Mouse (Mus musculus): ENCODE results near the gene Proca1. TPM values are rescaled to one million over a fixed set of nuclear protein-coding genes. Genes with fewer than 3 reads are reported as not detected.
A peak's percentile ranks its signal among the peaks of the same experiment; 100 is the strongest.

Proca1 gene
- polyA plus RNA-seq (2015; fragmentation: Nextera tagmentation; extraction: Ambion mirVana), result 1.3 and 1.6 TPM in 2 replicates

DNA sequence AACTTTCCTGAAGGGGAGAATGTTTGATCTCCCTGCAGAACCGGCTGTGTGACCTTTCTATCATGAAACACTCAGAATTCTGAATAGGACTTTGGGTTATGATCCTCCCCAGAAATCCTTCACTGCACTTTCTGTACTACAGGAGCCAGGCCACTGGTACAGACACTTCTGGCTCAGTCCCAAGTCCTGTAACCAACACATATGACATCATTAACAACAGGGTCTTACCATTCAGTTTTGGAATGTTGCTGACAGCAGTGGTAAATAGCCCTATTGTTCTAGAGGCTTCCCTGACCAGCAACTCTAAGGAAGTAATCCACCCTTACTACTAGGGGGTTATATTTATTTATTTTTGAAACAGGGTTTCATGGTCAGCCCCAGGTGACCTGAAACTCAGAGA lies at the start of gene Proca1:
Gene Proca1, plus strand, starts transcription at position 280 of the 400 bp plus-strand sequence.
- WGBS, result 81% methylated on average over 1 of the region's 1 CpGs
- no peaks in the 10 kb centered on the region for H3K27me3 ChIP-seq
- no peak within 1 kb of the TSS for H3K9ac ChIP-seq
- no peak within 1 kb of the TSS for H3K27ac ChIP-seq
- H3K4me1 ChIP-seq, result peaks cover 23% of the 10 kb centered on the region
- no peak within 1 kb of the TSS for H3K4me3 ChIP-seq
- no peak for ATAC-seq
- peak within 1 kb of the TSS; percentile 55; the same call in 1 of the 2 replicates for H3K4me2 ChIP-seq
- peaks cover 33% of the 10 kb centered on the region for H3K36me3 ChIP-seq (ENCODE audit: poor library complexity, severe bottlenecking)
- no peaks in the 10 kb centered on the region for H3K9me3 ChIP-seq (replicated peaks)

DNA sequence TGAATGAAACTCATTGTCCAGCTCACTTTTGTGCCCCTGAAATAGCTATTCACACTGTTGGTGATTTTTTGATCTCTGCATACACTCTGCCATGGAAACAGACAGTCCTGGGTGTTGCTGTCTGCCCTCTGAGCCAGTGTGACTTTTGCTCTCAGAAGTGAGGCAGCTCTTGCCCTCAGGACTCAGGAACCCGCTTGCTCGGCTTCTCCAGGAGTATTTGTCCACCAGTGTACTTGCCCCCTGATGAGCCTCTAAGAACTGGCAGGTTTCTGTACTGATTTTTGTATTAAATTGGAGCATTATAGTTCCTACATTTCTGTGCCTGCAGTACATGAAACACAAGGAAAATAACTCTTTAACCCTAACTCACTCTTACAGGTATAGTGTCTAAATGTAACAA lies 49.7 kb upstream of the Proca1 start:
- no peak for ATAC-seq
- 86% methylated on average over 2 of the region's 2 CpGs for WGBS
- Histone ChIP-seq H3K27me3 (no peaks in the 10 kb centered on the region), H3K9ac (no peak overlapping the region), H3K9me3 (replicated peaks) (no peaks in the 10 kb centered on the region), H3K36me3 (ENCODE audit: poor library complexity, severe bottlenecking) (peaks cover 55% of the 10 kb centered on the region), H3K4me3 (no peak overlapping the region), H3K4me2 (no peak overlapping the region), H3K27ac (no peak overlapping the region), H3K4me1 (no peaks in the 10 kb centered on the region)

DNA sequence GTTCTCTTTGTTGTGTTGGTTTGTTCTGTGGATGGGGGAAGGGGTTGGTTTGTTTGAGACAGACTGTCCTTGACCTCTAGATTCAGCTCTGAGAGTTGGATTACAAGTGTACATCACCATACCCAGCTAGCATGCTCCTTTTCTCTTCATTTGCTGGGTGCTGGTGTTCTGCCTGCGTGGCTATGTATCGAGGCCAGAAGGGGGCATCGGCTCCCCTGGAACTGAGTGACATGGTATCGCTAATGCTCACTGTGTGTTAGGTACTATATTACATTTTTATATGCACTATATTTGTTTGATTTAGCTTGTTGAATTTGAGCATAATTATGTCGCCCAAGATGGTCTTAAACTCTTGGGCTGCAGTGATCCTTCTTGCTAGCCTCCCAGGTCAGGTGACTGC lies 47.0 kb upstream of the Proca1 start:
- no peak overlapping the region for H3K27ac ChIP-seq
- H3K4me1 ChIP-seq, result no peaks in the 10 kb centered on the region
- H3K27me3 ChIP-seq, result no peaks in the 10 kb centered on the region
- H3K4me3 ChIP-seq, result no peak overlapping the region
- H3K9me3 ChIP-seq (replicated peaks), result no peaks in the 10 kb centered on the region
- 87% methylated on average over 5 of the region's 5 CpGs for WGBS
- H3K36me3 ChIP-seq (ENCODE audit: poor library complexity, severe bottlenecking), result peaks cover 76% of the 10 kb centered on the region
- H3K4me2 ChIP-seq, result no peak overlapping the region
- ATAC-seq, result no peak
- no peak overlapping the region for H3K9ac ChIP-seq

DNA sequence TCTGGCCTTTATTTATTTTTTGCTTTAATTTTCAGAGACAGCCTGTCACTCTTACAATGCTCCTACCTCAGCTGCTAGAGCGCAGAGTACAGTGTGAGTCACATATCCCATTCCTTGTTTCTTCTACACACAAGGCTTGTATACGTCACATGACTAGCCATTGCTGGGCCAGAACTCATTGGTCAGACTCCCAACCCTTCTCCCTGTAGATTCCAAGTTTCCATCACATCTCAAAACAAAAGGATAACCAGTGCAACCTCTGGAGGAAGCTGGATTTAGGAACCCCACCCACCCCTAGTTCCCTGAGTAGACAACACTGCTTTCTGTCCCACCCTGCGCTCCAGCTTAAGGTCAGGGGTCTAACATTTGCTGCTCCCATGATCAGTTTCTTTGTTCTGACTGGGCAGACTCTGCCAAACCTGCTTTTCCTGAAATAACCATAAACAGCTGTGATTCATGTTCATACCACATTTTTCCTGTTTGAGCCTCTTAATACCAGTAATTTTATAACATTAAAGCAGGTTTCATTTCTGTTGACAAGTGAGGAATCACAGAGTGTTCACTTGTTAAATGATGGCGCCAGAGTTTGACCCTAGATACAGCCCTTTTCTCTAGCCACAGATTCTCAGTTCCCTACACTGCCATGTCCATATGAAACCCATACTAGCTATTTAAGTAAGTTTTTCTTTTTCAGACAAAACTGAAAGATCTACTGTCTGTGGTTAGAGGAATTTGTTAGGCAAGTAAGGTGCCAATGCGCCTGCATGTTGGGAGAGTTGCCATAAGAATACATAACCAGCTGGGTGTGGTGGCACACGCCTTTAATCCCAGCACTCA lies 46.3 kb upstream of the Proca1 start:
- 97% methylated on average over 6 of the region's 6 CpGs for WGBS
- H3K9ac ChIP-seq, result no peak overlapping the region
- H3K27ac ChIP-seq, result no peak overlapping the region
- no peak overlapping the region for H3K4me2 ChIP-seq
- no peak overlapping the region for H3K4me3 ChIP-seq
- no peak for ATAC-seq
- no peaks in the 10 kb centered on the region for H3K27me3 ChIP-seq
- H3K36me3 ChIP-seq (ENCODE audit: poor library complexity, severe bottlenecking), result peaks cover 77% of the 10 kb centered on the region
- peaks cover 2% of the 10 kb centered on the region for H3K4me1 ChIP-seq
- no peaks in the 10 kb centered on the region for H3K9me3 ChIP-seq (replicated peaks)

DNA sequence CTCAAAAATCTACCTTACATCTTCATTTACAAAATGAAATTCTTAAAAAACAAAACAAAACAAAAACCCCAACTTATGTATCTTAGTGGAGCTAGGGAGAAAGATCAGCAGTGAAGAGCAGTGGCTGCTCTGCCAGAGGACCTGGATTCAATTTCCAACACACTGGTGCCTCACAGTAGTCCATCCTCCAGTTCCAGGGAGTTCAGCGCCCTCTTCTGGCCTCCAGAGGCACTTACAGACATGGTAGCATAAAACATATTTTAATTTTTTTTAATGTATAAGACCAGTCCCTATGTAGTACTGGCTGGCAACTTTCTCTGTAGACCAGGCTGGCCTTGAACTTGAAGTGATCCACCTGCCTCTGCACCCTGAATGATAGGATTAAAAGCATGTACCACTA lies 42.0 kb upstream of the Proca1 start:
- Histone ChIP-seq H3K27ac (no peak overlapping the region), H3K9ac (no peak overlapping the region), H3K4me1 (peaks cover 26% of the 10 kb centered on the region), H3K27me3 (no peaks in the 10 kb centered on the region), H3K9me3 (replicated peaks) (no peaks in the 10 kb centered on the region), H3K4me2 (no peak overlapping the region), H3K4me3 (no peak overlapping the region), H3K36me3 (ENCODE audit: poor library complexity, severe bottlenecking) (peaks cover 69% of the 10 kb centered on the region)
- no peak for ATAC-seq
- WGBS, result 24% methylated on average over 1 of the region's 1 CpGs

DNA sequence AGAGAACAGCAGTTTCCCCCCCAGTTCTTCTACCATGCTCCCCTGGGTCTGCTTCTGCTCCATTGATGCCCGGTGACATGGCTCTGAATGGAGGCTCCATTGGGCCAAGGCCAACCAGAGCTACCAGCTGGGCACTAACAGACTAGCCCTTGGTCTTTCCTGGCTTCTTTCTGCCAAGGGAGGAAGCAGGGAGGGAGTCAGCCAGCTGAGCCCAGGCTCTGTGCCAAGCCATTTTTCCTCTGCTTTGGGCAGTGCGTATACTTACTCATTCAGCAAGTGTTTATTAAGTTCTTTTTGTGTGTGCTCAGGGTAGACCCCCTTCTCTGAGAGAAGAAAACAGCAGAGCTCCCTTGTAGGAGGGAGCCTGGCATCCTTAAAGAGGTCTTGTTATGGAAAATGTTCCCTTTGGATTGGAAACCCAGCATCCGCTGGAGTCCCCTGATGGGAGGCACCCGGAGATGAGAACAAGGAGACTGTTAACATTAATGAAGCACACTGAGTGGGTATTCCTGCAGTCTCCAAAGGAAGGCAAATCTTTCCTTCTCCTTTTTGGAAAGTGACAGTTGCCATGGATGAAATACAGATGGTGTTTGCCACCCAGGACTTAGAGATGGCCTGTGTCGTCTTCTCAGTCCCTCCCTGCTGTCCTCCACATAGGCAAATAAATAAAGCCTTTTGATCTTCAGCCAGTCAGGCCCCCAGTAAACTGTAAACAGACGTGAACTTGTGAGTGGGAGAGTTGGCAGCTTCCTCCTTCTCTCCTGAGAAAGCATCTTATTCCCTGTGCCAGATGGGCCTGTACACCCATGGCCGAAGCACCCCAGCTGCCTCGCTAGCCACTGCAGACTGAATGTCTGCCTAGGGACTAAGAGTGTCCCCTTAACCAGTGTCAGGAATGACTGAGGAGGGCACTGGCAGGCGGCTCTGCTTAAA lies 40.6 kb upstream of the Proca1 start:
- WGBS, result 52% methylated on average over 9 of the region's 9 CpGs

DNA sequence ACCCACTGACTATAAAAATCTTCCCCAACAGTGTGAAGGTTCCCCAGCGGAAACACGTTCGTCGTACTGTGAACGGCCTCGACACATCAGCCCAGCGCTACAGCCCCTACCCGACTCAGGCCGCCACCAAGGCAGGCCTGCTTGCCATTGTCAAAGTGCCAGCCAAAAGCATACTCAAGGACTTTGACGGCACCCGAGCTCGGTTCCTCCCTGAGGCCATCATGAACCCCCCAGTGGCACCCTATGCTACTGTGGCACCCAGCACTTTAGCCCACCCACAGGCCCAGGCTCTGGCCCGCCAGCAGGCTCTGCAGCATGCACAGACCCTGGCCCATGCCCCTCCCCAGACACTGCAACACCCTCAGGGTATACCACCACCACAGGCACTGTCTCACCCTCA lies 39.4 kb upstream of the Proca1 start:
- Histone ChIP-seq H3K4me2 (no peak overlapping the region), H3K4me3 (no peak overlapping the region), H3K9ac (no peak overlapping the region), H3K27me3 (no peaks in the 10 kb centered on the region), H3K27ac (peak overlapping the region; percentile 75; the same call in 1 of the 2 replicates), H3K36me3 (ENCODE audit: poor library complexity, severe bottlenecking) (peaks cover 71% of the 10 kb centered on the region), H3K4me1 (peaks cover 32% of the 10 kb centered on the region), H3K9me3 (replicated peaks) (no peaks in the 10 kb centered on the region)
- WGBS, result 86% methylated on average over 13 of the region's 13 CpGs
- ATAC-seq, result no peak

More for the DNA sequence above, 40.6 kb upstream of the Proca1 start:
- Histone ChIP-seq H3K4me3 (no peak overlapping the region), H3K27me3 (no peaks in the 10 kb centered on the region), H3K4me2 (peak overlapping the region; percentile 7; the same call in 1 of the 2 replicates), H3K4me1 (peaks cover 28% of the 10 kb centered on the region), H3K27ac (peak overlapping the region; percentile 75), H3K9ac (peak overlapping the region; percentile 17; the same call in 1 of the 2 replicates), H3K9me3 (replicated peaks) (no peaks in the 10 kb centered on the region), H3K36me3 (ENCODE audit: poor library complexity, severe bottlenecking) (peaks cover 69% of the 10 kb centered on the region)
- peak; percentile 82 for ATAC-seq

DNA sequence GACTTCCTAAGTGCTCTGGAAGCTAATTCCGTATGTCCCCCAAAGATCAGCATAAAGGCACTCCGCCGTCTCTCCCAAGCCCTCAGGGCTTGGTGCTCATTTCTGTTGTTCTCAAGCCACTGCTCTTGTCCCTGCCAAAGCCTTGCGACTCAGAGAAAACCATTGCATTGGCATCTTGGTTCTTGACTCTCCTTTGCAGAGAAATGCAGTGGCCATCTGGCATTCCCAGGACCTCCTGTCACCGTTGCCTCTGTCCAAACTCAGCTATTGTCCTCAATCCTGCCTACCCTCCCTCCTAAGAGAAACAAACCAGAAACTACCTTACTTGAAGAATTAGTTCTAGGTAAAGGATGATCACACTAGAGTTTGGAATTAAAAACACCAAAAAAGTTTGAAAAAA lies 37.5 kb upstream of the Proca1 start:
- Histone ChIP-seq H3K4me3 (no peak overlapping the region), H3K9me3 (replicated peaks) (no peaks in the 10 kb centered on the region), H3K27ac (no peak overlapping the region), H3K4me2 (no peak overlapping the region), H3K9ac (no peak overlapping the region), H3K36me3 (ENCODE audit: poor library complexity, severe bottlenecking) (peaks cover 76% of the 10 kb centered on the region), H3K4me1 (peaks cover 32% of the 10 kb centered on the region), H3K27me3 (no peaks in the 10 kb centered on the region)
- no peak for ATAC-seq
- 78% methylated on average over 5 of the region's 5 CpGs for WGBS

DNA sequence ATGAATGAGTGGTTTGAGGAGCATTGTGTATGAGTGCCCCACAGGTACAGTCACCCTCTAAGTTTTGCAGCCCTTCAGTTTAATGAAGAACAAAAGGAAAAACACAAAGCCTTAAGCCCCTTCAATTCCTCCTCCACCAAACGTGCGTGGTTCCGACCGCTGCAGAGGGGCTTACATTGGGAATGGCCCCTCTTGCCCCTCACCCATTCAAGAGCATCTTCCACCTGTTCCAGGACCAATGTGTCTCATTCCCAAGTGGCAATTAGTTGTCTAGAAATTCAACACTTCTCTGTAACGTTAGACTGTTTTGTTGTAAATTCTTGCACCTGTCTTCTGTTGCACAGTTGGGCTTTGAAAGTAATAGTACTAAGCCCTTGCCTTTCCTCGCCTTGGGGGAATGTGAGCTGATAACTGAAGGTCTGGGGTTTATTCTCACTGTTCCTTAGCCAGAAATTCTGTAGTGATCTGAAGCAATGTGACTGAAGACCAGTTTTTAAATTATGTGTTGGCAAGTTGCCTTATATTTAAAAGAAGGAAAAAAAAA lies 37.0 kb upstream of the Proca1 start:
- no peak overlapping the region for H3K4me3 ChIP-seq
- WGBS, result 51% methylated on average over 6 of the region's 6 CpGs
- no peak overlapping the region for H3K9ac ChIP-seq
- H3K27me3 ChIP-seq, result no peaks in the 10 kb centered on the region
- peaks cover 76% of the 10 kb centered on the region for H3K36me3 ChIP-seq (ENCODE audit: poor library complexity, severe bottlenecking)
- ATAC-seq, result no peak
- H3K27ac ChIP-seq, result 0 out of 2 replicates have a peak overlapping the region, but pooled peaks have one; percentile 3
- H3K4me2 ChIP-seq, result no peak overlapping the region
- H3K9me3 ChIP-seq (replicated peaks), result no peaks in the 10 kb centered on the region
- peaks cover 32% of the 10 kb centered on the region for H3K4me1 ChIP-seq

DNA sequence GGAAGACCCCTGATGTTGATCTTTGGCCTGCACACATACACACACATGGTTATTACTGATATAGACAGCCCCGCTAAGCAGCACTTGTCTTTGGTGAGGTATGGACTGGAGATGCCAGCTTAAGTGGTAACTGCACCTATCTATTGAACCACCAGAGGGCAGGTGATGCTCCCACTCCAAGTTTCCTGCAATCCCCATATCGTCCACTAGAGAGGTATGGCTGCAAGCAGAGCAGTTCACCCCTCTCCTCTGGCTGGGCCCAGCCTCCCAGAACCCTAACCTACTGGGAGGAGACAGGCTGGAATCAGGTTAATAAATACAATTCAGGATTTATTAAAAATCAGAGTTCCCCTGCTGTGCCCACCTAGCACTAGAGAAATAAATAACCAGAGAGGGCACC lies 34.1 kb upstream of the Proca1 start:
- Histone ChIP-seq H3K4me1 (peaks cover 33% of the 10 kb centered on the region), H3K9me3 (replicated peaks) (no peaks in the 10 kb centered on the region), H3K27ac (no peak overlapping the region), H3K4me3 (no peak overlapping the region), H3K4me2 (no peak overlapping the region), H3K27me3 (no peaks in the 10 kb centered on the region), H3K36me3 (ENCODE audit: poor library complexity, severe bottlenecking) (peaks cover 84% of the 10 kb centered on the region), H3K9ac (no peak overlapping the region)
- peak; percentile 42; the same call in 1 of the 2 replicates for ATAC-seq
- WGBS, result 32% methylated on average over 2 of the region's 2 CpGs

DNA sequence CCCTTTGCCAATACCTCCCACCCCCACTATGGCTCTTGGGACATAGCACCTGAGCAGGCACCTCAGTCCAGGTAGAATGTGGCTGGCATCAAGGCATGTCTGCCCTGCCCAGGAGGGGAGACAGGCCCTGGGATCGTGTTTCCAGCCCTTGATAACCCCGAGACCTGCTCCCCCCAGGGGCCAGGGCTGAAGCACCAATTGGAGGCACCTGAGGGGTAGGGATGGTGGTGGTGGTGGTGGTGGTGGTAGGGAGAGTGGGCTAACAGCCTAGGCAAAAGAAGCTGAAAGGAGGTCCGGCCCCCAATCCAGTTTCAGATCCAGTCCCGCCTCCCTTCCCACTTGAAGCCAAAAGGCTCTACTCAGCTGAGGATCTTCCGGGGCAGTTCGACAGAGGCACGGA lies 33.6 kb upstream of the Proca1 start:
- Histone ChIP-seq H3K27me3 (no peaks in the 10 kb centered on the region), H3K9me3 (replicated peaks) (no peaks in the 10 kb centered on the region), H3K4me3 (no peak overlapping the region), H3K4me1 (peaks cover 36% of the 10 kb centered on the region), H3K36me3 (ENCODE audit: poor library complexity, severe bottlenecking) (peaks cover 79% of the 10 kb centered on the region), H3K27ac (no peak overlapping the region), H3K9ac (no peak overlapping the region), H3K4me2 (no peak overlapping the region)
- WGBS, result 84% methylated on average over 7 of the region's 7 CpGs
- no peak for ATAC-seq

DNA sequence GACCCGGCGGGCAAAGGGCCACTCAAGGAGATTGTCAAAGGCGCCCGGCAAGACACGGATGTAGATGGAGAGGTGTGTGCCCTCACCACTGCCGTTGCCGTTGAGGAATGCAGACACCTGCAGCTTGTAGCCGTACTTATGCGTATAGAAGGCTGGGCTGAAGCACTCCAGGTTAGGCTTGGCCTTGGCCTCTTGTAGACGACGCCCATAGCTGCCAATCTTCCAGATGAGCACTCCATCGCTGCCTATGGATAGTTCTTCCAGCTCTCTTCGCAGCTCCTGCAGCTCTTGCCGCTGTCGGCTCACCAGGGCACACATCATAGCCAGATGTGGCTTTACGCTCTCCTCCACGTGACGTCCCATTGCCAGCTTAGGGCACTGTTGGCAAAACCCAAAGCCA lies 33.0 kb upstream of the Proca1 start:
- Histone ChIP-seq H3K9ac (no peak overlapping the region), H3K27me3 (no peaks in the 10 kb centered on the region), H3K4me1 (peaks cover 36% of the 10 kb centered on the region), H3K4me2 (no peak overlapping the region), H3K9me3 (replicated peaks) (no peaks in the 10 kb centered on the region), H3K36me3 (ENCODE audit: poor library complexity, severe bottlenecking) (peaks cover 73% of the 10 kb centered on the region), H3K4me3 (no peak overlapping the region), H3K27ac (no peak overlapping the region)
- ATAC-seq, result no peak
- WGBS, result 92% methylated on average over 18 of the region's 18 CpGs
